15 mouse cellular contexts compared by ENCODE assay signal in the genomic region with DNA sequence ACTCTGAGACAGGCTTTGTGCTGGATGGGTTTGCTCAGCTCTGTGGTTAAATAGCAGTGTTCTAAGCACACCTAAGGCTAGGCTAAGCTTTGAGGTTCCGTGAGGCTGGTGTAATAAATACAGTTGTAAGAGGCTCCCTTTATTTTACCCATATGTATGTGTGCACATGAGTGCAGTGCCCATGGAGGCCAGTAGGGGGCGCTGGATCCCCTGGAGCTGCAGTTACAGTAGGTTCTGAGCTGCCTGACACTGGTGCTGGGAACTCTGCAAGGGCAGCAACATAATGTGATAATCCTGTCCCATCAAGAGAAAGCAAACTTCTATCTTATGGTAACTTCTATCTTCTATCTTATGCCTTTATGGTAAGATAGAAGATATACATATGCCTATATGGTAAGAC. TPM values are rescaled to one million over a fixed set of nuclear protein-coding genes. Genes with fewer than 3 reads are reported as not detected.
DNase-seq lines count a peak whose midpoint lies in the region; ATAC-seq and TF ChIP-seq lines count a peak whose summit lies in the region.
"Had no signal": no experiment of that assay in that cellular context is flagged by ENCODE, and none has a peak within 500 bp of the region (broad histone marks: within the 10 kb centered on the region; RNA-seq: fewer than 3 reads in every experiment).

No protein-coding gene starts in this region.

- H3K4me1 ChIP-seq in cerebellum, adult 2 months (ENCODE audit: control insufficient read depth, insufficient read depth, low read length): no peaks in the 10 kb centered on the region
- no peaks in the 10 kb centered on the region for H3K4me1 ChIP-seq in liver, adult 2 months (ENCODE audit: control insufficient read depth, insufficient read depth, low read length)
- no peaks in the 10 kb centered on the region for H3K4me1 ChIP-seq in liver, embryonic 11.5 days (replicated peaks; ENCODE audit: control insufficient read depth, insufficient read depth, low read length)
- H3K4me1 ChIP-seq in thymus, adult 2 months (replicated peaks; ENCODE audit: control insufficient read depth, insufficient read depth, low read length): no peaks in the 10 kb centered on the region
- H3K4me1 ChIP-seq in stomach, postnatal 0 days (replicated peaks; ENCODE audit: control insufficient read depth, insufficient read depth): no peaks in the 10 kb centered on the region
- no peaks in the 10 kb centered on the region for H3K4me1 ChIP-seq in limb, embryonic 10.5 days
- H3K4me1 ChIP-seq: lung, embryonic 15.5 days; midbrain, embryonic 12.5 days had no signal

- H3K79me2 ChIP-seq in liver, adult 2 months (ENCODE audit: control insufficient read depth, insufficient read depth, low read length): no peaks in the 10 kb centered on the region

- no peaks in the 10 kb centered on the region for H3K36me3 ChIP-seq in liver, adult 2 months (ENCODE audit: control insufficient read depth, insufficient read depth, low read length)
- H3K36me3 ChIP-seq in liver, embryonic 11.5 days (ENCODE audit: control insufficient read depth, insufficient read depth, low read length): no peaks in the 10 kb centered on the region; the same call in 1 of the 2 replicates
- no peaks in the 10 kb centered on the region for H3K36me3 ChIP-seq in thymus, adult 2 months (ENCODE audit: control insufficient read depth, insufficient read depth, low read length)
- no peaks in the 10 kb centered on the region for H3K36me3 ChIP-seq in stomach, postnatal 0 days (ENCODE audit: control insufficient read depth, insufficient read depth, low read length)
- H3K36me3 ChIP-seq in limb, embryonic 10.5 days: peaks cover 13% of the 10 kb centered on the region
- H3K36me3 ChIP-seq: lung, embryonic 15.5 days had no signal

- TF ChIP-seq EP300 in stomach, postnatal 0 days (optimal IDR thresholded peaks at IDR 0.05): no peak

- peak; percentile 34; the same call in 1 of the 2 replicates for TF ChIP-seq CTCF in cerebellum, adult 2 months (IDR thresholded peaks at IDR 0.05; ENCODE audit: borderline replicate concordance, insufficient read depth, low read depth, low read length)
- TF ChIP-seq CTCF in liver, adult 2 months (IDR thresholded peaks at IDR 0.05; ENCODE audit: low read depth, low read length): peak; percentile 51
- peak; percentile 64; the same call in 1 of the 2 replicates for TF ChIP-seq CTCF in thymus, adult 2 months (IDR thresholded peaks at IDR 0.05; ENCODE audit: borderline replicate concordance, control insufficient read depth, extremely low read depth, insufficient read depth, low read length, poor library complexity)
- TF ChIP-seq CTCF in stomach, postnatal 0 days (IDR thresholded peaks at IDR 0.05; ENCODE audit: low read depth): peak; percentile 38

- ATAC-seq in liver, embryonic 11.5 days (replicated peaks; ENCODE audit: low FRiP score): no peak
- no peak for ATAC-seq in stomach, postnatal 0 days (ENCODE audit: low FRiP score, low TSS enrichment)

- WGBS in cerebellum, adult 2 months: 64% methylated on average over 2 of the region's 2 CpGs
- WGBS in liver, adult 2 months: 60% methylated on average over 2 of the region's 2 CpGs
- 65% methylated on average over 2 of the region's 2 CpGs for WGBS in liver, embryonic 11.5 days
- WGBS in thymus, adult 2 months: 76% methylated on average over 2 of the region's 2 CpGs
- 71% methylated on average over 2 of the region's 2 CpGs for WGBS in stomach, postnatal 0 days
- 58% methylated on average over 2 of the region's 2 CpGs for WGBS in limb, embryonic 10.5 days

- no peaks in the 10 kb centered on the region for H3K27me3 ChIP-seq in cerebellum, adult 2 months (ENCODE audit: control insufficient read depth, insufficient read depth, low read length)
- H3K27me3 ChIP-seq in liver, adult 2 months (ENCODE audit: control insufficient read depth, insufficient read depth, low read length): no peaks in the 10 kb centered on the region
- H3K27me3 ChIP-seq in liver, embryonic 11.5 days (replicated peaks; ENCODE audit: control insufficient read depth, insufficient read depth, low read length): no peaks in the 10 kb centered on the region
- no peaks in the 10 kb centered on the region for H3K27me3 ChIP-seq in thymus, adult 2 months (ENCODE audit: control insufficient read depth, insufficient read depth, low read length)
- H3K27me3 ChIP-seq in stomach, postnatal 0 days (ENCODE audit: control insufficient read depth, insufficient read depth, low read length): no peaks in the 10 kb centered on the region
- no peaks in the 10 kb centered on the region for H3K27me3 ChIP-seq in limb, embryonic 10.5 days (ENCODE audit: low read depth, poor library complexity, severe bottlenecking)
- H3K27me3 ChIP-seq: lung, embryonic 15.5 days; midbrain, embryonic 12.5 days had no signal

- no peak overlapping the region for H3K4me3 ChIP-seq in cerebellum, adult 2 months (replicated peaks; ENCODE audit: insufficient read depth, low read depth, low read length)
- no peak overlapping the region for H3K4me3 ChIP-seq in liver, adult 2 months (ENCODE audit: insufficient read depth, low read depth, low read length)
- H3K4me3 ChIP-seq in liver, embryonic 11.5 days (ENCODE audit: low read depth, low read length): no peak overlapping the region
- no peak overlapping the region for H3K4me3 ChIP-seq in thymus, adult 2 months (ENCODE audit: control insufficient read depth, insufficient read depth, low read length)
- H3K4me3 ChIP-seq in stomach, postnatal 0 days (ENCODE audit: low read depth, low read length): no peak overlapping the region
- H3K4me3 ChIP-seq in limb, embryonic 10.5 days: no peak overlapping the region
- H3K4me3 ChIP-seq: lung, embryonic 15.5 days; midbrain, embryonic 12.5 days had no signal

- H3K27ac ChIP-seq in cerebellum, adult 2 months (ENCODE audit: insufficient read depth, low read length): no peak overlapping the region
- no peak overlapping the region for H3K27ac ChIP-seq in liver, adult 2 months (replicated peaks; ENCODE audit: insufficient read depth, low read depth, low read length)
- H3K27ac ChIP-seq in liver, embryonic 11.5 days (ENCODE audit: low read depth, low read length): no peak overlapping the region
- H3K27ac ChIP-seq in thymus, adult 2 months (ENCODE audit: control insufficient read depth, insufficient read depth, low read length): no peak overlapping the region
- no peak overlapping the region for H3K27ac ChIP-seq in stomach, postnatal 0 days (replicated peaks)
- no peak overlapping the region for H3K27ac ChIP-seq in limb, embryonic 10.5 days
- H3K27ac ChIP-seq: hindbrain, embryonic 14.5 days; lung, embryonic 15.5 days; midbrain, embryonic 12.5 days had no signal

- H3K9me3 ChIP-seq in liver, embryonic 11.5 days (ENCODE audit: control insufficient read depth, low read length): peaks cover 5% of the 10 kb centered on the region
- H3K9me3 ChIP-seq in stomach, postnatal 0 days (ENCODE audit: control insufficient read depth, low read length): no peaks in the 10 kb centered on the region
- no peaks in the 10 kb centered on the region for H3K9me3 ChIP-seq in limb, embryonic 10.5 days (replicated peaks)
- H3K9me3 ChIP-seq: lung, embryonic 15.5 days had no signal

- no peak overlapping the region for H3K9ac ChIP-seq in liver, adult 2 months (ENCODE audit: low read depth, low read length)
- H3K9ac ChIP-seq in liver, embryonic 11.5 days (ENCODE audit: low read depth, low read length): no peak overlapping the region
- H3K9ac ChIP-seq in stomach, postnatal 0 days (ENCODE audit: low read length): no peak overlapping the region
- H3K9ac ChIP-seq: hindbrain, embryonic 14.5 days; lung, embryonic 15.5 days; midbrain, embryonic 12.5 days had no signal

- no peak overlapping the region for H3K4me2 ChIP-seq in liver, embryonic 11.5 days
- H3K4me2 ChIP-seq in stomach, postnatal 0 days (replicated peaks; ENCODE audit: low read depth): no peak overlapping the region
- H3K4me2 ChIP-seq: hindbrain, embryonic 14.5 days; lung, embryonic 15.5 days; midbrain, embryonic 12.5 days had no signal

- no peak for DNase-seq in cerebellum, adult 2 months
- DNase-seq in cerebellum, adult 11-12 months: no peak
- no peak for DNase-seq in liver, adult 2 months (ENCODE audit: extremely low read depth, low read depth, low spot score)
- DNase-seq in liver, embryonic 11.5 days (ENCODE audit: low spot score): no peak
- no peak for DNase-seq in thymus, adult 2 months
- no peak for DNase-seq in thymus, adult 18-20 months
- no peak for DNase-seq in stomach, postnatal 0 days (ENCODE audit: low spot score)
- DNase-seq in limb, embryonic 10.5 days (ENCODE audit: low spot score): no peak
- DNase-seq: cerebellum, adult 9-11 months; heart, adult 11 months; kidney, adult 9 months; layer of hippocampus, adult 9-11 months had no signal

- no peak for TF ChIP-seq POLR2A in cerebellum, adult 2 months (IDR thresholded peaks at IDR 0.05; ENCODE audit: borderline replicate concordance, insufficient read depth, low read length)
- no peak for TF ChIP-seq POLR2A in liver, adult 2 months (IDR thresholded peaks at IDR 0.05; ENCODE audit: extremely low read depth, insufficient read depth, low read length)
- TF ChIP-seq POLR2A in thymus, adult 2 months (IDR thresholded peaks at IDR 0.05; ENCODE audit: control insufficient read depth, extremely low read depth, insufficient read depth, low read length, poor library complexity): no peak

RNA-seq across cellular contexts. Expression of a gene that starts 47.7 kb away (rescaled TPM):
- polyA plus RNA-seq in cerebellum, adult 2 months (2012; rRNA removed): 25.2 and 28.4 TPM in 2 replicates
- total RNA-seq in liver, adult 2 months (2014; rRNA removed): 0.20 TPM in 1 of 2 replicates, not detected in the other
- polyA plus RNA-seq in liver, adult 2 months (2012; rRNA removed): 0.09 and 0.34 TPM in 2 replicates
- polyA plus RNA-seq in liver, embryonic 11.5 days (2014; fragmentation: Nextera tagmentation; extraction: Ambion mirVana): 1.8 and 2.0 TPM in 2 replicates
- polyA plus RNA-seq in thymus, adult 2 months (2012; rRNA removed): 1.9 and 3.2 TPM in 2 replicates
- 0.90 and 1.5 TPM in 2 replicates for polyA plus RNA-seq in stomach, postnatal 0 days (2015; fragmentation: Nextera tagmentation; extraction: Ambion mirVana)
- polyA plus RNA-seq in limb, embryonic 10.5 days (2016; fragmentation: Nextera tagmentation; extraction: Ambion mirVana): 3.2 and 5.4 TPM in 2 replicates

RNA-seq across cellular contexts. Expression of a gene that starts 58.6 kb away (rescaled TPM):
- 1.4 and 1.8 TPM in 2 replicates for polyA plus RNA-seq in cerebellum, adult 2 months (2012; rRNA removed)
- not detected in 2 replicates for total RNA-seq in liver, adult 2 months (2014; rRNA removed)
- not detected in 2 replicates for polyA plus RNA-seq in liver, adult 2 months (2012; rRNA removed)
- polyA plus RNA-seq in liver, embryonic 11.5 days (2014; fragmentation: Nextera tagmentation; extraction: Ambion mirVana): 0.04 and 0.21 TPM in 2 replicates
- 0.30 and 0.82 TPM in 2 replicates for polyA plus RNA-seq in thymus, adult 2 months (2012; rRNA removed)
- polyA plus RNA-seq in stomach, postnatal 0 days (2015; fragmentation: Nextera tagmentation; extraction: Ambion mirVana): 0.23 and 0.29 TPM in 2 replicates
- 0.13 and 0.66 TPM in 2 replicates for polyA plus RNA-seq in limb, embryonic 10.5 days (2016; fragmentation: Nextera tagmentation; extraction: Ambion mirVana)
